Mouse (Mus musculus): ENCODE data around the gene Cbx5.

Cbx5 gene

DNA sequence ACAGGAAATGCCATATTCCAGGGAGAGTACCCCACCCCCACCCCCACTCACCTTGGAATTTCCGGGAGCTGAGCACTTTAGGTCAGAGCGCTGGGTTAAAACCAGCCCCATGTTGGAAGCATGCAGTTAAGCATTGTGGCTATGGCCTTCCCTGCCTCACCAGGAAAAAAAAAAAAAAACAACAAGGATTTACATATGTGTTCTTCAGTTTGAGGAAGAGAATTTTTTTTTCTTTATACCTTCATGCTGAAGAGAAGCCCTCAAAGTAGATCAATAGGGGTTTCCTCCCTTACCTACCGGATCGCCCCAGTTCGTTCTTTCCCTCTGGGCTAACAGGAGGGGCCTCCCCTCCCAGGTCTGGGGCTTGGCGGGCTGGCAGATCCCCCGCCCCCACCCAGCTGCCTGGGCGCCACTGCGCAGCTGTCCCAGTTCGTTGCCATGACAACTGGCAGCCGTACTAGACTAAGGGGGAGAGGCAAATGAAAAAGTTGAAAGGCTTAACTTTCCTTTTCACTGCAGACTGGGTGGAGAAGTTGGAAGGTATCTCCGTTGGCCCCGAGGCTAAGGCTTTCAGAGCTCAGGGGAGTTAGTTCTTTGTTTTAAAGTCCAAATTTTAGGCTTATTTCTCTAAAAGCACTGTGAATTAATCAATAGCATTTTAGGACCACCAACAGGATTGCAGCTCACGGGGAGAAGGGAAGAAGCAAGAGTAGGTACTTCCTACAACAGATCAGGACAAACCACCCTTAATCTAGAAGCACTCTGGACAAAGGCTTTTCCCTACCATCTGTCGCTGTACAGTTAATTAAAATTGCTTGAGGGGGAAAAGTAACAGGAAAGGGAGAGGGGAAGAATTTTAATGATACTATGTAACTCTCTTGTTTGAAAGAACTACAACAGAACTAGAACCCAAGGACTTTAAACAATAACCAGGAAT is 24.4 kb downstream of the Cbx5 start:
- DNase-seq (ENCODE audit: low spot score): peak; percentile 91

DNA sequence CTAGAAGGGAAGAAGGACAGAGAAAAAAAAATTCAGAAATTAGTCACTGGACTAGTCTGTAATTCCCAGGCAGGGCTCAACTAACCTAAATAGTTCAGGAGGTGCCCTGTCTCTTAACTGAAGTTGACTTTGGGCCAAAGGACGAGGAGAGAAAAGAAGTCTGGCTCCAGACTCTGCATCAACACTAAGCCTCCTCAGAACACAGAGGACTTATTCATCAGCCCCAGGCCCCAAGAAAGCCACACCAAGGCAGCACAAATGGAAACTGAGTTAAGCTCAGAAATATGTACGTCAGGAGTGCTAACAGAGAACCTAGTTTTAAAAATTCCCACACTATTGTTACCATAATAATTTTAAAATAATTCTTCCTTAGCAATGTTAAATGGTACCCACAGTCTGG is 25.5 kb downstream of the Cbx5 start:
- peak; percentile 39 for DNase-seq (ENCODE audit: low spot score)

DNA sequence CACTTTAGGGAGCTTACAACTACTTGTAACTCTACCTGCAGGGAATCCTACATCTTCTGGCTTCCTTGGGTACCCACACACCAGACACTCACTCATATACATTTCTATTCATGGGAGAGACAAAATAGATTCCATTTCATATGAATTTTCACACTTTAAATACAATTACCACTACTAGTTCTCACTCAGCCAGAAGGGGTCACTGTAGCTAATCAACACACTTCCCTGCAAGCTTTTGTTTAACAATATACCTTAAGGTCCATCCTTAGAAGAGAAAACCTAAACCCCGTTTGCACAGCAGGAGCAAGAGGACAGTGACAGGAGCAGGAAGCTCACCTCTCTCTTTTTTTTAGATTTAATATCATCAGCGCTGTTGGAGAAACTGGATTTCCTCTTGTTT is 34.5 kb downstream of the Cbx5 start:
- peak; percentile 47 for DNase-seq (ENCODE audit: low spot score)

- peak; percentile 72 for DNase-seq (ENCODE audit: low spot score)
Observed at GRCm38 (mm10) chr15:103202088-103202793, 37.4 kb downstream of the Cbx5 start.

- DNase-seq (ENCODE audit: low spot score): no peak
Observed at GRCm38 (mm10) chr15:103197785-103198184, 41.8 kb downstream of the Cbx5 start.

DNA sequence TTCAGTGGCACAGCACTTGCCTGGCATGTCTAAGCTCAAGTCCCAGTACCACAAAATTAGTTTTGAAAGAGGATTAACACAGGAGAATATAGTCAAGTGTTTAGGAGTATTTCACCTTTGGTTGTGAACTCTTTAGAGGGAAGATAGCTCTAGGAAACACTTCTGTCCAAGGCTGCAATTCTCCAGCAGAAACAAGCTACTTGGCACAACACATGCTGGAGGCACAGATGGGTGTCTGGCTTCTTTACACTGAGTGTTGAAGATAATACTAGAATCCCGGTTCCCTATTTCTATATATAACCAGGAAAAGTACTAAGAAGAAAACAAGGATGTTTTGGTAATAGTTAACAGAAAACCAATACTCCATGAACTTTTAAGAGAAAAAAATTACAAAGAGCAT is 42.8 kb downstream of the Cbx5 start:
- DNase-seq (ENCODE audit: low spot score): no peak

- no peak for DNase-seq (ENCODE audit: low spot score)
Observed at GRCm38 (mm10) chr15:103193606-103194005, 46.0 kb downstream of the Cbx5 start.

DNA sequence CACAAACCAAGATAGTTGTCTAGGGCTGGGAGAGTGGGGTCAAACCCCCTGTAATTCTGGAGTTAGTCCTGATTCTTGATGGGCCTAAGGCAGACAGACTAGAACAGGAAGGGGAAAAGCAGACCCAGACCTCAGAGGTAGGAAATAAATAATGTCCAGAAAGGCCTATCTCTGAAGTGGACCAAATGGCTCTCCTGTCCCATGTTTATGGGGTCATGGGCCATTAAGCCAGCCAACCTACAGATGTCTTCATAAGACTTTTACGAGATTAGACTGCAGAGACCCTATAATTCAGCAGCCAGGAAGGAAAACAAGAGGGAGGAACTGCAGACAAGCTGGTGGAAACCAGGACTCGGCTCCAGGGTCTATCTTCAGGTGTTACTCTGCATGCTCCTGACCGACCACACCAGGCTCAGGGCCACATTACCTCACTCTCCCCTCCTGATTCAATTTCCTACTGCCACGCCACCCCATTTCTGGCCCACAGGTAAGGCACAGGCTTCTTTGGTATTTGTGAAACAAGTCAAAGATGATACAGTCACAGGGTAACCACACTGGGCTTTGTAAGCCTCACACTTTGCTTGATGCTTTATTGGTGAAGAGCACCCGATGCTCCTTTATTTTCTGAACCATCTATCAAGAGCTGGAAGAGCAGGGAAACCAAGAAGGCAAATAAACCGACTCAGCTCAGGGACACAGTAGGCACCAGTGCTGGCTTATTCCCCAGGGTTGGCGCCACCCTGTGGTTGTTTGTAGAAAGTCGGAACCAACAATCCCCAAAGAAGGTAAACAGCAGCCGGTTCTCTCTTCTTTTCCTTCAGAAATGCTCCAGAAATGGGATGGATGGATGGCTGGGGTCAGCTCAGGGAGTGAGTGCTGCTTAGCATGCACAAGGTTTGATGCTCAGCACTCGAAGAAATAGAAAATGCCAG is 48.8 kb downstream of the Cbx5 start:
- peak; percentile 73 for DNase-seq (ENCODE audit: low spot score)

- DNase-seq (ENCODE audit: low spot score): no peak
Observed at GRCm38 (mm10) chr15:103190083-103190482, 49.5 kb downstream of the Cbx5 start.

GRCm38 (mm10) chr15:103187803-103188202 is 51.8 kb downstream of the Cbx5 start:
- DNase-seq (ENCODE audit: low spot score): no peak

DNA sequence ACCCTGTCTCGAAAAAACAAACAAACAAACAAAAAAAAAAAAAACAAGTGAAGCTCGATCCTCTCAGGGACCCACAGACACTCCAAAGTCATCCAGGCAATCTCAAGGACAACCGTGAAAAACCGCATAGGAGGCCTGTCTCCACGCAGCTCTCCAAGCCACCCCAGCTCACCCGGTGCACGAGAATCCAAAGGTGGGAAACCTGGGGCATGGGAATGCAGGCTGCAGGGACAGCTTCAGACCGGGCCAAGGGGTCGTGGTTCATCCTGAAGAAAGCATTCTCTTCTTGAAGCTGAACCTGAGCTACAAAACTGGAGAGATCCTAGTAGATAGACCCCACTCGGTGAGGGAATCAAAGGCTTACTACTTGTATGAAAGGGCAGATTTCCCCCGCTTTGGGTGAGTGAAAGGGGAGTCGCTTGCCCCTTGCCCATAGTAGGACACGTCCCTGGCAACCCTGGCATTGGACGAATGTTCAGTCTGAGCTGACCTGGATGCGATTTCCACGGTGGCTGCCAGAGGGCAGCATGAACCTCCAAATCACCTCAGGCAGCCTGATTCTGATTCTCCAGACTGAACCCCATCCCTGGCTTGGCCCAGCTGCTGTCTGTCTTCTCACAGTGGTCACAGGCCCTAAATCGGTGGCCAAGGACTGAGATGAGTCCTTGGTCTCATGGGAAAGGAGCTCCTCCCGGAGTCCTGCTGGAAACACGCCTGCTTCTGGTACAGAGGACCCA is 54.0 kb downstream of the Cbx5 start:
- DNase-seq (ENCODE audit: low spot score): peak; percentile 81

GRCm38 (mm10) chr15:103183651-103184610 is 55.7 kb downstream of the Cbx5 start:
- no peak for DNase-seq (ENCODE audit: low spot score)

- DNase-seq (ENCODE audit: low spot score): no peak
Observed at GRCm38 (mm10) chr15:103183135-103183534, 56.5 kb downstream of the Cbx5 start.

- DNase-seq (ENCODE audit: low spot score): peak; percentile 69
Observed at GRCm38 (mm10) chr15:103182166-103182790, 57.3 kb downstream of the Cbx5 start.

- no peak for DNase-seq (ENCODE audit: low spot score)
Observed at GRCm38 (mm10) chr15:103180406-103180805, 59.2 kb downstream of the Cbx5 start.

GRCm38 (mm10) chr15:103178767-103179166 is 60.8 kb downstream of the Cbx5 start:
- DNase-seq (ENCODE audit: low spot score): no peak

DNA sequence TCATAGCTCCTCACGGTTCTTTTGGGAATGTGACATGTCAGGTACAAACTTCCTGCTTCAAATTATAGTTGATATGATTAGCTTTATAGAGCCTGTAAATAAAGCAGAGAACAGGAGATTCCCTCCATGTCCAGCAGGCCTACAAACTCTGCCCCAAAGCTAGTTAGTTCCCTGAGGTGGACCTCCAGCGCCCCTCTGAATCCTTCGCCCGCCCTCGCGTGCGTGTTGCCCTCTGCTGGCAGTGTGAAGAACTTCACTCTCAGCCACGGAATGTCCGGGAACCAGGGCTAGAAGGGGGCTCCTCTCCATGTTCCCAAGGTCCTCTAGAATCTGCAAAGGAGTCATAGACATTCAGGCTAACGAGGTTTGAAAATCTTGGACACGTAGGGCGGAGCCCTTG is 61.5 kb downstream of the Cbx5 start:
- no peak for DNase-seq (ENCODE audit: low spot score)

DNA sequence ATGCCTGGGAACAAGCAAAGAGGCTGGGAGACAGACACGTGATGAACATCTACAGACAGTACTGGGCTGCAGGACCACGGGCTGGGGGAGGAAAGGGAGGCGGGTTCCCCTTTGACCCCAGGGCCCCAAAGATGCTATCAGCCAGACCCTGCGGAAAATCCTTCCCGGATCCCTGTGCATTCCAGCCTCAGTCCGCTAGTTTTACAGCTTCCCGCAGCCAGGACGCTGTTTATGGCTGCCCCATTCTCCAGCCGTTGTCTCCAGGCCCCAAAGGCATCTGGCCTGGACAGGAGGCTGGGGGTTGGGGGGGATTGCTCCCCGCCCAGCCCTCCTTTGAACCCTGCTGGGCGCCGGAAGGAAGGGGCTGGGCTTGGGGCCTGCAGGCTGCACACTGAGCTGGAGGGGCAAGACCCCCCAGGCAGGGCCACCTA is 62.0 kb downstream of the Cbx5 start:
- DNase-seq (ENCODE audit: low spot score): no peak

GRCm38 (mm10) chr15:103176874-103177421 is 62.7 kb downstream of the Cbx5 start:
- peak; percentile 85 for DNase-seq (ENCODE audit: low spot score)
